In genomic region chr5:37027701-37028100, GRCm38 (mm10) we compare ENCODE assay signal across 9 mouse cellular contexts. TPM values are rescaled to one million over a fixed set of nuclear protein-coding genes. Genes with fewer than 3 reads are reported as not detected.
DNase-seq lines count a peak whose midpoint lies in the region; ATAC-seq lines count a peak whose summit lies in the region.
"Had no signal": no experiment of that assay in that cellular context is flagged by ENCODE, and none has a peak within 500 bp of the region (broad histone marks: within the 10 kb centered on the region; RNA-seq: fewer than 3 reads in every experiment).

No protein-coding gene starts in this region.

- peak overlapping the region; percentile 94 for H3K4me3 ChIP-seq in megakaryocyte, embryonic 14.5 days (replicated peaks)
- peak overlapping the region; percentile 54 for H3K4me3 ChIP-seq in limb, embryonic 15.5 days
- peak overlapping the region; percentile 63 for H3K4me3 ChIP-seq in stomach, embryonic 16.5 days (replicated peaks; ENCODE audit: low read length)

- H3K27me3 ChIP-seq in megakaryocyte, embryonic 14.5 days (replicated peaks) = peaks cover 84% of the 10 kb centered on the region
- peaks cover 90% of the 10 kb centered on the region for H3K27me3 ChIP-seq in limb, embryonic 15.5 days
- peaks cover 57% of the 10 kb centered on the region for H3K27me3 ChIP-seq in stomach, embryonic 16.5 days (ENCODE audit: control insufficient read depth, insufficient read depth, low read length)

- H3K4me1 ChIP-seq in megakaryocyte, embryonic 14.5 days = peaks cover 22% of the 10 kb centered on the region
- H3K4me1 ChIP-seq in limb, embryonic 15.5 days = peaks cover 19% of the 10 kb centered on the region
- peaks cover 9% of the 10 kb centered on the region for H3K4me1 ChIP-seq in stomach, embryonic 16.5 days (ENCODE audit: control insufficient read depth, insufficient read depth, low read length)

- no peak overlapping the region for H3K27ac ChIP-seq in limb, embryonic 15.5 days
- no peak overlapping the region for H3K27ac ChIP-seq in stomach, embryonic 16.5 days (ENCODE audit: low read length)

- WGBS in limb, embryonic 15.5 days = 17% methylated on average over 13 of the region's 13 CpGs
- 12% methylated on average over 13 of the region's 13 CpGs for WGBS in stomach, embryonic 16.5 days

- H3K9ac ChIP-seq in limb, embryonic 15.5 days = no peak overlapping the region
- H3K9ac ChIP-seq in stomach, embryonic 16.5 days (ENCODE audit: low read length) = no peak overlapping the region

- H3K36me3 ChIP-seq in megakaryocyte, embryonic 14.5 days (replicated peaks; ENCODE audit: low read length) = no peaks in the 10 kb centered on the region
- no peaks in the 10 kb centered on the region for H3K36me3 ChIP-seq in limb, embryonic 15.5 days
- H3K36me3 ChIP-seq in stomach, embryonic 16.5 days (ENCODE audit: control insufficient read depth, insufficient read depth, low read length) = no peaks in the 10 kb centered on the region

- peak; percentile 14 for DNase-seq in CD4-positive, CD25-positive, alpha-beta regulatory T cell, adult 2 months (ENCODE audit: low read depth, low spot score)
- no peak for DNase-seq in frontal cortex, postnatal 10 days (ENCODE audit: low spot score in 2 of 2)

- H3K4me2 ChIP-seq in limb, embryonic 15.5 days = peak overlapping the region; percentile 98
- H3K4me2 ChIP-seq in stomach, embryonic 16.5 days (ENCODE audit: low read depth, low read length) = peak overlapping the region; percentile 100

- peaks cover 14% of the 10 kb centered on the region for H3K9me3 ChIP-seq in megakaryocyte, embryonic 14.5 days
- H3K9me3 ChIP-seq in limb, embryonic 15.5 days = no peaks in the 10 kb centered on the region
- no peaks in the 10 kb centered on the region for H3K9me3 ChIP-seq in stomach, embryonic 16.5 days (replicated peaks; ENCODE audit: control insufficient read depth, low read length)

- ATAC-seq in CD4-positive, CD25-positive, alpha-beta regulatory T cell, adult 4 months = no peak
- ATAC-seq in megakaryocyte, adult 5-6 weeks (ENCODE audit: poor library complexity, severe bottlenecking) = no peak
- peak; percentile 22; the same call in 1 of the 2 replicates for ATAC-seq in limb, embryonic 15.5 days (ENCODE audit: insufficient number of reproducible peaks, low FRiP score, low TSS enrichment, low read depth)
- ATAC-seq in stomach, embryonic 16.5 days (ENCODE audit: insufficient read depth, low FRiP score) = no peak
- no peak for ATAC-seq in granulocyte monocyte progenitor cell, adult 5-6 weeks (replicated peaks; ENCODE audit: poor library complexity, severe bottlenecking)

RNA-seq across cellular contexts. Expression of gene Wfs1, which starts 38.7 kb away (rescaled TPM):
- 1 to 10 TPM in 1 of 2 experiments, under 1 TPM in 1; 0.81 to 1.7 TPM for polyA plus RNA-seq in CD4-positive, CD25-positive, alpha-beta regulatory T cell, adult 4 months (2017; shearing (Covaris generic))
- polyA plus RNA-seq in megakaryocyte, embryonic 14.5 days (2012; ENCODE audit: insufficient read depth, low replicate concordance) = 0.78 TPM in 1 of 2 replicates, not detected in the other
- total RNA-seq in megakaryocyte, adult 5-6 weeks (2015) = 5.3 and 5.4 TPM in 2 replicates
- 6.0 and 7.5 TPM in 2 replicates for total RNA-seq in megakaryocyte, adult 5-6 weeks (2017)
- polyA plus RNA-seq in limb, embryonic 15.5 days (2015; fragmentation: Nextera tagmentation; extraction: Ambion mirVana) = 11.6 and 13.3 TPM in 2 replicates
- 13.1 and 15.4 TPM in 2 replicates for polyA plus RNA-seq in stomach, embryonic 16.5 days (2015; fragmentation: Nextera tagmentation; extraction: Ambion mirVana)
- 6.1 and 6.6 TPM in 2 replicates for total RNA-seq in granulocyte monocyte progenitor cell, adult 5-6 weeks (2014; fragmentation: Nextera tagmentation)
- 2.7 and 4.6 TPM in 2 replicates for total RNA-seq in granulocyte monocyte progenitor cell, adult 5-6 weeks (2017)

RNA-seq across cellular contexts. Expression of gene Gm1043, which starts 57.5 kb away (rescaled TPM):
- 1 to 10 TPM; 2.4 to 4.2 TPM for polyA plus RNA-seq in CD4-positive, CD25-positive, alpha-beta regulatory T cell, adult 4 months (2017; shearing (Covaris generic))
- polyA plus RNA-seq in megakaryocyte, embryonic 14.5 days (2012; ENCODE audit: insufficient read depth, low replicate concordance) = not detected in 2 replicates
- total RNA-seq in megakaryocyte, adult 5-6 weeks (2015) = not detected in 2 replicates
- 0.20 TPM in 1 of 2 replicates, not detected in the other for total RNA-seq in megakaryocyte, adult 5-6 weeks (2017)
- 0.05 and 0.12 TPM in 2 replicates for polyA plus RNA-seq in limb, embryonic 15.5 days (2015; fragmentation: Nextera tagmentation; extraction: Ambion mirVana)
- 0.05 TPM in 2 replicates for polyA plus RNA-seq in stomach, embryonic 16.5 days (2015; fragmentation: Nextera tagmentation; extraction: Ambion mirVana)
- not detected in 2 replicates for total RNA-seq in granulocyte monocyte progenitor cell, adult 5-6 weeks (2014; fragmentation: Nextera tagmentation)
- total RNA-seq in granulocyte monocyte progenitor cell, adult 5-6 weeks (2017) = not detected in 2 replicates
- total RNA-seq: hematopoietic stem cell, adult 5-6 weeks had no signal
